Mouse (Mus musculus): Measurements from ENCODE around the gene Kcne4.
A peak's percentile ranks its signal among the peaks of the same experiment; 100 is the strongest.
"Not testable (repeated sequence)": the region's sequence is repeated elsewhere in the genome, so short reads cannot be mapped to it uniquely, and the experiment has no call there.

The Kcne4 gene

GRCm38 (mm10) chr1:78816639-78817038 lies at the start of gene Kcne4:
Gene Kcne4 (plus strand): TSS chr1:78816758.
- no peak for DNase-seq

- no peak for DNase-seq
Observed at GRCm38 (mm10) chr1:78781899-78782298, 34.7 kb upstream of the Kcne4 start.

GRCm38 (mm10) chr1:78784936-78785335 lies 31.6 kb upstream of the Kcne4 start:
- not testable (repeated sequence) for DNase-seq

- no peak for DNase-seq
Observed at GRCm38 (mm10) chr1:78789744-78790143, 26.8 kb upstream of the Kcne4 start.

GRCm38 (mm10) chr1:78807428-78807827 lies 9.1 kb upstream of the Kcne4 start:
- DNase-seq: no peak

- no peak for DNase-seq
Observed at GRCm38 (mm10) chr1:78809819-78810218, 6.7 kb upstream of the Kcne4 start.

GRCm38 (mm10) chr1:78810904-78811303 lies 5.7 kb upstream of the Kcne4 start:
- DNase-seq: no peak

- DNase-seq: peak; percentile 30
Observed at GRCm38 (mm10) chr1:78811975-78812490, 4.5 kb upstream of the Kcne4 start.

- DNase-seq: no peak
Observed at GRCm38 (mm10) chr1:78817756-78818155, 1.2 kb downstream of the Kcne4 start.

- no peak for DNase-seq
Observed at GRCm38 (mm10) chr1:78818630-78819526, 2.3 kb downstream of the Kcne4 start.

GRCm38 (mm10) chr1:78819592-78819991 lies 3.0 kb downstream of the Kcne4 start:
- peak; percentile 67 for DNase-seq

- peak; percentile 45 for DNase-seq
Observed at GRCm38 (mm10) chr1:78820176-78820575, 3.6 kb downstream of the Kcne4 start.

GRCm38 (mm10) chr1:78821111-78821510 lies 4.6 kb downstream of the Kcne4 start:
- no peak for DNase-seq

GRCm38 (mm10) chr1:78821733-78822430 lies 5.3 kb downstream of the Kcne4 start:
- no peak for DNase-seq

- no peak for DNase-seq
Observed at GRCm38 (mm10) chr1:78825246-78825645, 8.7 kb downstream of the Kcne4 start.

- DNase-seq: no peak
Observed at GRCm38 (mm10) chr1:78838468-78838867, 21.9 kb downstream of the Kcne4 start.

- DNase-seq: no peak
Observed at GRCm38 (mm10) chr1:78840769-78841168, 24.2 kb downstream of the Kcne4 start.

GRCm38 (mm10) chr1:78845661-78846060 lies 29.1 kb downstream of the Kcne4 start:
- DNase-seq: no peak

GRCm38 (mm10) chr1:78846471-78846870 lies 29.9 kb downstream of the Kcne4 start:
- DNase-seq: peak; percentile 69

GRCm38 (mm10) chr1:78852408-78853093 lies 36.0 kb downstream of the Kcne4 start:
- peak; percentile 9 for DNase-seq

- no peak for DNase-seq
Observed at GRCm38 (mm10) chr1:78853094-78853445, 36.5 kb downstream of the Kcne4 start.

GRCm38 (mm10) chr1:78854306-78854705 lies 37.7 kb downstream of the Kcne4 start:
- DNase-seq: no peak

- DNase-seq: no peak
Observed at GRCm38 (mm10) chr1:78859573-78859972, 43.0 kb downstream of the Kcne4 start.

Data from lung, postnatal 14 days (tissue).